Mouse (Mus musculus): ENCODE measurements at regions not wholly inside any gene's neighbourhood (a gene's known extent, or its start where the extent isn't known, plus 50 kb on each side); places are given as distances from the start of the nearest gene placed in this dataset.

- ATAC-seq (ENCODE audit: low FRiP score) = no peak
- Histone ChIP-seq H3K4me3 (no peak overlapping the region), H3K9ac (no peak overlapping the region), H3K4me2 (replicated peaks) (no peak overlapping the region), H3K27me3 (no peaks in the 10 kb centered on the region), H3K9me3 (replicated peaks) (no peaks in the 10 kb centered on the region), H3K4me1 (no peaks in the 10 kb centered on the region), H3K27ac (no peak overlapping the region), H3K36me3 (no peaks in the 10 kb centered on the region)
Measured at GRCm38 (mm10) chr16:54279275-54279674, 1018.5 kb downstream of the Zpld1 start.

GRCm38 (mm10) chr16:54263853-54264252 is 1033.9 kb downstream of the Zpld1 start:
- no peak overlapping the region for H3K9ac ChIP-seq
- H3K36me3 ChIP-seq = no peaks in the 10 kb centered on the region
- ATAC-seq (ENCODE audit: low FRiP score) = no peak
- no peaks in the 10 kb centered on the region for H3K27me3 ChIP-seq
- no peaks in the 10 kb centered on the region for H3K4me1 ChIP-seq
- no peak overlapping the region for H3K4me3 ChIP-seq
- no peak overlapping the region for H3K4me2 ChIP-seq (replicated peaks)
- H3K9me3 ChIP-seq (replicated peaks) = no peaks in the 10 kb centered on the region
- no peak overlapping the region for H3K27ac ChIP-seq
- 56% methylated on average over 1 of the region's 1 CpGs for WGBS

GRCm38 (mm10) chr16:54259260-54259659 is 1038.5 kb downstream of the Zpld1 start:
- WGBS = 94% methylated on average over 1 of the region's 1 CpGs
- no peaks in the 10 kb centered on the region for H3K36me3 ChIP-seq
- H3K9me3 ChIP-seq (replicated peaks) = no peaks in the 10 kb centered on the region
- no peaks in the 10 kb centered on the region for H3K27me3 ChIP-seq
- H3K4me2 ChIP-seq (replicated peaks) = no peak overlapping the region
- H3K4me1 ChIP-seq = no peaks in the 10 kb centered on the region
- no peak overlapping the region for H3K9ac ChIP-seq
- no peak for ATAC-seq (ENCODE audit: low FRiP score)
- no peak overlapping the region for H3K27ac ChIP-seq
- H3K4me3 ChIP-seq = no peak overlapping the region

GRCm38 (mm10) chr16:54246883-54247282 is 1050.9 kb downstream of the Zpld1 start:
- ATAC-seq (ENCODE audit: low FRiP score) = no peak
- H3K4me2 ChIP-seq (replicated peaks) = no peak overlapping the region
- WGBS = 86% methylated on average over 3 of the region's 3 CpGs
- H3K27me3 ChIP-seq = no peaks in the 10 kb centered on the region
- no peak overlapping the region for H3K9ac ChIP-seq
- H3K4me1 ChIP-seq = no peaks in the 10 kb centered on the region
- H3K9me3 ChIP-seq (replicated peaks) = no peaks in the 10 kb centered on the region
- no peak overlapping the region for H3K27ac ChIP-seq
- no peak overlapping the region for H3K4me3 ChIP-seq
- H3K36me3 ChIP-seq = no peaks in the 10 kb centered on the region

- H3K4me2 ChIP-seq (replicated peaks) = no peak overlapping the region
- no peak overlapping the region for H3K4me3 ChIP-seq
- H3K4me1 ChIP-seq = no peaks in the 10 kb centered on the region
- no peak for ATAC-seq (ENCODE audit: low FRiP score)
- no peak overlapping the region for H3K27ac ChIP-seq
- 86% methylated on average over 5 of the region's 5 CpGs for WGBS
- no peaks in the 10 kb centered on the region for H3K9me3 ChIP-seq (replicated peaks)
- H3K27me3 ChIP-seq = no peaks in the 10 kb centered on the region
- no peaks in the 10 kb centered on the region for H3K36me3 ChIP-seq
- H3K9ac ChIP-seq = no peak overlapping the region
Measured at GRCm38 (mm10) chr16:54246386-54246785, 1051.4 kb downstream of the Zpld1 start.

GRCm38 (mm10) chr16:54239488-54239887 is 1058.3 kb downstream of the Zpld1 start:
- no peaks in the 10 kb centered on the region for H3K4me1 ChIP-seq
- H3K36me3 ChIP-seq = no peaks in the 10 kb centered on the region
- no peak overlapping the region for H3K27ac ChIP-seq
- no peak overlapping the region for H3K4me3 ChIP-seq
- H3K9me3 ChIP-seq (replicated peaks) = no peaks in the 10 kb centered on the region
- no peak overlapping the region for H3K9ac ChIP-seq
- H3K4me2 ChIP-seq (replicated peaks) = no peak overlapping the region
- WGBS = 90% methylated on average over 1 of the region's 1 CpGs
- no peaks in the 10 kb centered on the region for H3K27me3 ChIP-seq
- ATAC-seq (ENCODE audit: low FRiP score) = no peak

- H3K4me2 ChIP-seq (replicated peaks) = no peak overlapping the region
- no peaks in the 10 kb centered on the region for H3K4me1 ChIP-seq
- ATAC-seq (ENCODE audit: low FRiP score) = no peak
- no peak overlapping the region for H3K4me3 ChIP-seq
- no peaks in the 10 kb centered on the region for H3K36me3 ChIP-seq
- H3K27ac ChIP-seq = no peak overlapping the region
- WGBS = 67% methylated on average over 2 of the region's 2 CpGs
- H3K9me3 ChIP-seq (replicated peaks) = no peaks in the 10 kb centered on the region
- no peaks in the 10 kb centered on the region for H3K27me3 ChIP-seq
- no peak overlapping the region for H3K9ac ChIP-seq
Measured at GRCm38 (mm10) chr16:54229445-54230208, 1068.2 kb downstream of the Zpld1 start.

GRCm38 (mm10) chr16:54226149-54226548 is 1071.6 kb downstream of the Zpld1 start:
- Histone ChIP-seq H3K4me1 (no peaks in the 10 kb centered on the region), H3K4me2 (replicated peaks) (no peak overlapping the region), H3K36me3 (no peaks in the 10 kb centered on the region), H3K9me3 (replicated peaks) (no peaks in the 10 kb centered on the region), H3K9ac (no peak overlapping the region), H3K4me3 (no peak overlapping the region), H3K27ac (no peak overlapping the region), H3K27me3 (no peaks in the 10 kb centered on the region)
- WGBS = 84% methylated on average over 2 of the region's 2 CpGs
- no peak for ATAC-seq (ENCODE audit: low FRiP score)

GRCm38 (mm10) chr16:54195205-54195604 is 1102.6 kb downstream of the Zpld1 start:
- no peaks in the 10 kb centered on the region for H3K27me3 ChIP-seq
- H3K9ac ChIP-seq = no peak overlapping the region
- H3K9me3 ChIP-seq (replicated peaks) = no peaks in the 10 kb centered on the region
- H3K4me3 ChIP-seq = no peak overlapping the region
- H3K36me3 ChIP-seq = no peaks in the 10 kb centered on the region
- H3K4me1 ChIP-seq = no peaks in the 10 kb centered on the region
- no peak overlapping the region for H3K27ac ChIP-seq
- peak; percentile 63 for ATAC-seq (ENCODE audit: low FRiP score)
- 61% methylated on average over 3 of the region's 3 CpGs for WGBS
- H3K4me2 ChIP-seq (replicated peaks) = no peak overlapping the region

GRCm38 (mm10) chr16:54194680-54195079 is 1103.1 kb downstream of the Zpld1 start:
- no peaks in the 10 kb centered on the region for H3K4me1 ChIP-seq
- 65% methylated on average over 2 of the region's 2 CpGs for WGBS
- no peak for ATAC-seq (ENCODE audit: low FRiP score)
- no peak overlapping the region for H3K27ac ChIP-seq
- no peaks in the 10 kb centered on the region for H3K36me3 ChIP-seq
- no peak overlapping the region for H3K4me3 ChIP-seq
- H3K27me3 ChIP-seq = no peaks in the 10 kb centered on the region
- H3K4me2 ChIP-seq (replicated peaks) = no peak overlapping the region
- no peaks in the 10 kb centered on the region for H3K9me3 ChIP-seq (replicated peaks)
- H3K9ac ChIP-seq = no peak overlapping the region
